Mouse (Mus musculus) midbrain, embryonic 15.5 days (tissue): ENCODE data around the gene Dync1i1. TPM values are rescaled to one million over a fixed set of nuclear protein-coding genes. Genes with fewer than 3 reads are reported as not detected.

Source experiments
- ATAC-seq: fragments of 200-750 bp; cut with Nextera tagmentation; replicated peaks from 2 replicates; pipeline ENCODE4 v1.8.0; 2017; ENCODE audit warnings: moderate TSS enrichment
- H3K27ac ChIP-seq: fragments of 300-500 bp; sonication (generic); 2 replicates; pipeline ENCODE4 v1.5.1; 2015; ENCODE audit warnings: mild to moderate bottlenecking, inconsistent platforms
- H3K27me3 ChIP-seq: fragments of 300-500 bp; sonication (generic); replicated peaks from 2 replicates; pipeline ENCODE4 v1.6.1; 2015; ENCODE audit warnings: inconsistent platforms
- H3K36me3 ChIP-seq: fragments of 300-500 bp; sonication (generic); replicated peaks from 2 replicates; pipeline ENCODE4 v1.6.1; 2015; ENCODE audit warnings: inconsistent platforms
- H3K4me1 ChIP-seq: fragments of 300-500 bp; sonication (generic); 2 replicates; pipeline ENCODE4 v1.6.1; 2015; ENCODE audit warnings: inconsistent platforms
- H3K4me2 ChIP-seq: fragments of 300-500 bp; sonication (generic); 2 replicates; pipeline ENCODE4 v1.6.1; 2015; ENCODE audit warnings: inconsistent platforms, mild to moderate bottlenecking, moderate library complexity
- H3K4me3 ChIP-seq: fragments of 300-500 bp; sonication (generic); 2 replicates; pipeline ENCODE4 v1.5.1; 2015; ENCODE audit warnings: mild to moderate bottlenecking, inconsistent platforms
- H3K9ac ChIP-seq: fragments of 300-500 bp; sonication (generic); 2 replicates; pipeline ENCODE4 v1.6.1; 2015; ENCODE audit warnings: mild to moderate bottlenecking, inconsistent platforms
- H3K9me3 ChIP-seq: fragments of 300-500 bp; sonication (generic); 2 replicates; pipeline ENCODE4 v1.6.1; 2016; ENCODE audit warnings: inconsistent platforms
- WGBS: fragments of 180-500 bp; shearing (Covaris S2); methylation state at CpG from one replicate; pipeline ENCODE4 v1.1.7; 2015; ENCODE audit warnings: mixed read lengths; 5-methylcytosine and 5-hydroxymethylcytosine counted together
- polyA plus RNA-seq: library from polyadenylated mRNA; unstranded; fragments of >200 nt; fragmentation: Nextera tagmentation; extraction: Ambion mirVana; gene quantifications from 2 replicates; pipeline ENCODE4 v1.2.1, GENCODE M21; 2015

Gene Dync1i1
- polyA plus RNA-seq, 1 experiment from 2014 or later = 23.0 TPM

- Histone ChIP-seq H3K27me3 (no peaks in the 10 kb centered on the region), H3K27ac (no peak overlapping the region), H3K4me2 (no peak overlapping the region), H3K9me3 (no peaks in the 10 kb centered on the region), H3K36me3 (no peaks in the 10 kb centered on the region), H3K4me3 (no peak overlapping the region), H3K9ac (no peak overlapping the region), H3K4me1 (no peaks in the 10 kb centered on the region)
- no peak for ATAC-seq
- WGBS = 84% methylated on average over 2 of the region's 2 CpGs
Observed at GRCm38 (mm10) chr6:5830717-5831116, 105.3 kb downstream of the Dync1i1 start.

GRCm38 (mm10) chr6:5831233-5831632 lies 105.8 kb downstream of the Dync1i1 start:
- no peaks in the 10 kb centered on the region for H3K27me3 ChIP-seq
- no peaks in the 10 kb centered on the region for H3K4me1 ChIP-seq
- no peak for ATAC-seq
- H3K27ac ChIP-seq = no peak overlapping the region
- no peaks in the 10 kb centered on the region for H3K36me3 ChIP-seq
- H3K4me2 ChIP-seq = no peak overlapping the region
- WGBS = 93% methylated on average over 3 of the region's 3 CpGs
- H3K4me3 ChIP-seq = no peak overlapping the region
- H3K9ac ChIP-seq = no peak overlapping the region
- no peaks in the 10 kb centered on the region for H3K9me3 ChIP-seq

GRCm38 (mm10) chr6:5832838-5833237 lies 107.4 kb downstream of the Dync1i1 start:
- Histone ChIP-seq H3K9me3 (no peaks in the 10 kb centered on the region), H3K27me3 (no peaks in the 10 kb centered on the region), H3K27ac (no peak overlapping the region), H3K4me3 (no peak overlapping the region), H3K4me1 (no peaks in the 10 kb centered on the region), H3K4me2 (no peak overlapping the region), H3K36me3 (no peaks in the 10 kb centered on the region), H3K9ac (no peak overlapping the region)
- WGBS = 90% methylated on average over 2 of the region's 2 CpGs
- no peak for ATAC-seq

GRCm38 (mm10) chr6:5842466-5842865 lies 117.0 kb downstream of the Dync1i1 start:
- H3K4me3 ChIP-seq = no peak overlapping the region
- no peaks in the 10 kb centered on the region for H3K36me3 ChIP-seq
- no peak overlapping the region for H3K4me2 ChIP-seq
- H3K9me3 ChIP-seq = no peaks in the 10 kb centered on the region
- no peak overlapping the region for H3K27ac ChIP-seq
- no peak overlapping the region for H3K9ac ChIP-seq
- 71% methylated on average over 5 of the region's 5 CpGs for WGBS
- no peaks in the 10 kb centered on the region for H3K27me3 ChIP-seq
- ATAC-seq = no peak
- H3K4me1 ChIP-seq = no peaks in the 10 kb centered on the region

- 95% methylated on average over 5 of the region's 5 CpGs for WGBS
- Histone ChIP-seq H3K4me2 (no peak overlapping the region), H3K9me3 (no peaks in the 10 kb centered on the region), H3K4me1 (no peaks in the 10 kb centered on the region), H3K36me3 (no peaks in the 10 kb centered on the region), H3K9ac (no peak overlapping the region), H3K4me3 (no peak overlapping the region), H3K27me3 (no peaks in the 10 kb centered on the region), H3K27ac (no peak overlapping the region)
- ATAC-seq = no peak
Observed at GRCm38 (mm10) chr6:5846154-5846553, 120.7 kb downstream of the Dync1i1 start.

GRCm38 (mm10) chr6:5854048-5854836 lies 128.8 kb downstream of the Dync1i1 start:
- Histone ChIP-seq H3K4me3 (no peak overlapping the region), H3K4me2 (no peak overlapping the region), H3K27me3 (no peaks in the 10 kb centered on the region), H3K9me3 (no peaks in the 10 kb centered on the region), H3K36me3 (no peaks in the 10 kb centered on the region), H3K9ac (no peak overlapping the region), H3K27ac (no peak overlapping the region), H3K4me1 (peaks cover 2% of the 10 kb centered on the region)
- no peak for ATAC-seq
- WGBS = 88% methylated on average over 12 of the region's 12 CpGs

GRCm38 (mm10) chr6:5855526-5855925 lies 130.1 kb downstream of the Dync1i1 start:
- no peak for ATAC-seq
- H3K4me1 ChIP-seq = peaks cover 5% of the 10 kb centered on the region
- 70% methylated on average over 6 of the region's 6 CpGs for WGBS
- H3K27ac ChIP-seq = no peak overlapping the region
- H3K9me3 ChIP-seq = no peaks in the 10 kb centered on the region
- no peak overlapping the region for H3K4me2 ChIP-seq
- H3K27me3 ChIP-seq = no peaks in the 10 kb centered on the region
- H3K4me3 ChIP-seq = no peak overlapping the region
- H3K36me3 ChIP-seq = no peaks in the 10 kb centered on the region
- no peak overlapping the region for H3K9ac ChIP-seq

- peaks cover 5% of the 10 kb centered on the region for H3K4me1 ChIP-seq
- H3K27me3 ChIP-seq = no peaks in the 10 kb centered on the region
- ATAC-seq = no peak
- H3K4me2 ChIP-seq = peak overlapping the region; percentile 31
- no peak overlapping the region for H3K4me3 ChIP-seq
- no peak overlapping the region for H3K27ac ChIP-seq
- no peaks in the 10 kb centered on the region for H3K36me3 ChIP-seq
- H3K9me3 ChIP-seq = no peaks in the 10 kb centered on the region
- 11% methylated on average over 12 of the region's 12 CpGs for WGBS
- H3K9ac ChIP-seq = no peak overlapping the region
Observed at GRCm38 (mm10) chr6:5858371-5858770, 132.9 kb downstream of the Dync1i1 start.

GRCm38 (mm10) chr6:5858901-5859598 lies 133.6 kb downstream of the Dync1i1 start:
- WGBS = 55% methylated on average over 20 of the region's 20 CpGs
- peak overlapping the region; percentile 31 for H3K4me2 ChIP-seq
- H3K27me3 ChIP-seq = no peaks in the 10 kb centered on the region
- H3K36me3 ChIP-seq = no peaks in the 10 kb centered on the region
- H3K4me1 ChIP-seq = peaks cover 5% of the 10 kb centered on the region
- H3K9me3 ChIP-seq = no peaks in the 10 kb centered on the region
- ATAC-seq = peak; percentile 80
- no peak overlapping the region for H3K27ac ChIP-seq
- H3K4me3 ChIP-seq = no peak overlapping the region
- no peak overlapping the region for H3K9ac ChIP-seq

GRCm38 (mm10) chr6:5859630-5860029 lies 134.2 kb downstream of the Dync1i1 start:
- H3K9me3 ChIP-seq = no peaks in the 10 kb centered on the region
- no peak overlapping the region for H3K27ac ChIP-seq
- H3K36me3 ChIP-seq = no peaks in the 10 kb centered on the region
- no peak overlapping the region for H3K9ac ChIP-seq
- peak; percentile 32; the same call in 1 of the 2 replicates for ATAC-seq
- no peaks in the 10 kb centered on the region for H3K27me3 ChIP-seq
- peaks cover 5% of the 10 kb centered on the region for H3K4me1 ChIP-seq
- no peak overlapping the region for H3K4me3 ChIP-seq
- H3K4me2 ChIP-seq = peak overlapping the region; percentile 31
- WGBS = 75% methylated on average over 8 of the region's 8 CpGs

- Histone ChIP-seq H3K27me3 (no peaks in the 10 kb centered on the region), H3K4me3 (no peak overlapping the region), H3K9me3 (no peaks in the 10 kb centered on the region), H3K4me2 (no peak overlapping the region), H3K4me1 (no peaks in the 10 kb centered on the region), H3K27ac (no peak overlapping the region), H3K9ac (no peak overlapping the region), H3K36me3 (no peaks in the 10 kb centered on the region)
- no peak for ATAC-seq
- WGBS = 87% methylated on average over 5 of the region's 5 CpGs
Observed at GRCm38 (mm10) chr6:5866091-5866490, 140.7 kb downstream of the Dync1i1 start.

- no peak overlapping the region for H3K9ac ChIP-seq
- WGBS = 90% methylated on average over 4 of the region's 4 CpGs
- H3K27ac ChIP-seq = no peak overlapping the region
Observed at GRCm38 (mm10) chr6:5867221-5867620, 141.8 kb downstream of the Dync1i1 start.

GRCm38 (mm10) chr6:5871060-5871459 lies 145.6 kb downstream of the Dync1i1 start:
- no peak overlapping the region for H3K27ac ChIP-seq
- no peak overlapping the region for H3K4me2 ChIP-seq
- H3K9me3 ChIP-seq = no peaks in the 10 kb centered on the region
- ATAC-seq = no peak
- H3K27me3 ChIP-seq = no peaks in the 10 kb centered on the region
- no peaks in the 10 kb centered on the region for H3K4me1 ChIP-seq
- 82% methylated on average over 5 of the region's 5 CpGs for WGBS
- no peak overlapping the region for H3K9ac ChIP-seq
- H3K36me3 ChIP-seq = no peaks in the 10 kb centered on the region
- H3K4me3 ChIP-seq = no peak overlapping the region

More at GRCm38 (mm10) chr6:5867221-5867620, 141.8 kb downstream of the Dync1i1 start:
- Histone ChIP-seq H3K4me2 (no peak overlapping the region), H3K27me3 (no peaks in the 10 kb centered on the region), H3K9me3 (no peaks in the 10 kb centered on the region), H3K4me3 (no peak overlapping the region), H3K36me3 (no peaks in the 10 kb centered on the region), H3K4me1 (no peaks in the 10 kb centered on the region)
- no peak for ATAC-seq
